Mouse (Mus musculus) ES-Bruce4 (cell line): ENCODE measurements around the gene Mybbp1a.

Experiments used
- CTCF ChIP-seq: IDR thresholded peaks from one replicate; pipeline ENCODE4 v1.8.1; 2011; ENCODE audit warnings: low read depth, low read length
- EP300 ChIP-seq: IDR thresholded peaks from 2 replicates; pipeline ENCODE4 v1.6.1; 2011; ENCODE audit warnings: low read depth, low read length; ENCODE audit not compliant: insufficient read depth
- POLR2A ChIP-seq: IDR thresholded peaks from one replicate; pipeline ENCODE4 v1.8.1; 2011; ENCODE audit warnings: low read length; ENCODE audit not compliant: insufficient read depth

GRCm38 (mm10) chr11:72487171-72487570 lies 46.0 kb downstream of the Mybbp1a start:
- TF ChIP-seq CTCF: no peak
- TF ChIP-seq POLR2A: no peak
- no peak for TF ChIP-seq EP300
